Mouse (Mus musculus): ENCODE results near the gene Kcnh6.
A peak's percentile ranks its signal among the peaks of the same experiment; 100 is the strongest.
"Not testable (repeated sequence)": the region's sequence is repeated elsewhere in the genome, so short reads cannot be mapped to it uniquely, and the experiment has no call there.

Kcnh6 gene

DNA sequence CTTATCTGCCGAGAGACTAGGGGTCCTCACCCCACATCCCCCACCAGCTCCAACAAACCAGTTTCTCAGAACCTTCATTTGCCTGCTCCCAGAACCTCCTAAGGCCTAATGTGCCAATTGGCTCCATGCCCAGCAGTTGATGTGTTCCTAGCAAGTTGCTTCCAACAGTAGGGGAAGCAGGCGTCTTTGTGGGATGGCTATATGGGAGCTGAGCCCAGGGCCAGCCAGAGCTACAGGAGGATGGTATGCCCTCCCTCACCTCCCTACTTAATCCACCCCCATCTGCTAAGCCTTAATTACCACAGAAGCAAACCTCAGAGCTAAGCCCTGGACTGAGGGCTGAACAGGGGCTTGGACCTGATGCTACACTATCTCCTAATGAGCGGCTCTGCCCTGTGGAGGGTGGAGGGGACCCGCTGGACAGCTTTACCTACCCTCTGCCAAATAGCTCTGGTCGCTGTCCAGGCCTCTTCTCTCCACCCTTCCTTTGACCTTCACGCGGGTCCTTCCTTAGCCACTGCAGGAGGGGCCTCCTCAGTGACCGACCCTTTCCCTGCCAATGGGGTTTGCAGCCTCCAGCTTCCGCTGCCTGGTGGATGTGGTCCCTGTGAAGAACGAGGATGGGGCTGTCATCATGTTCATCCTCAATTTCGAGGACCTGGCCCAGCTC is 5.8 kb downstream of the Kcnh6 start:
- DNase-seq (ENCODE audit: low spot score): no peak

DNA sequence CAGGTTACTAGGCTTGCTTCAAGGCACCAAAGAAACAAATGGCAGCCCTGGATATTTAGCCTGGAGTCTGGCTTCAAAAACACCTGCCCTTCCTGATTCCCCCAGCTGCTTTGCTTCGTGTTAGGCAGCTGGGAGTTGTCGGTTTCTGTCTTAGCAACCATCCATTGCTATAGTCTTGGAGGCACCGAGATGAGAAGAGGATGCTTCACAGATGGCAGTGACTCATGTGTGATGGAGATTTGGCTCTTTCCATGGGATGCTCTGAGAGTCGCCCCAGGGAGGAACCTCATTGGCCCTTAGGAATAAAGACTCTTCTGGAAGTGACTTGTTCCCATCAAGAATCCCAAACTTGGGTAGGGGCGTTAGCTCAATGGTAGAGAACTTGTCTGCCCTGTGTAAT is 8.5 kb downstream of the Kcnh6 start:
- no peak for DNase-seq (ENCODE audit: low spot score)

DNA sequence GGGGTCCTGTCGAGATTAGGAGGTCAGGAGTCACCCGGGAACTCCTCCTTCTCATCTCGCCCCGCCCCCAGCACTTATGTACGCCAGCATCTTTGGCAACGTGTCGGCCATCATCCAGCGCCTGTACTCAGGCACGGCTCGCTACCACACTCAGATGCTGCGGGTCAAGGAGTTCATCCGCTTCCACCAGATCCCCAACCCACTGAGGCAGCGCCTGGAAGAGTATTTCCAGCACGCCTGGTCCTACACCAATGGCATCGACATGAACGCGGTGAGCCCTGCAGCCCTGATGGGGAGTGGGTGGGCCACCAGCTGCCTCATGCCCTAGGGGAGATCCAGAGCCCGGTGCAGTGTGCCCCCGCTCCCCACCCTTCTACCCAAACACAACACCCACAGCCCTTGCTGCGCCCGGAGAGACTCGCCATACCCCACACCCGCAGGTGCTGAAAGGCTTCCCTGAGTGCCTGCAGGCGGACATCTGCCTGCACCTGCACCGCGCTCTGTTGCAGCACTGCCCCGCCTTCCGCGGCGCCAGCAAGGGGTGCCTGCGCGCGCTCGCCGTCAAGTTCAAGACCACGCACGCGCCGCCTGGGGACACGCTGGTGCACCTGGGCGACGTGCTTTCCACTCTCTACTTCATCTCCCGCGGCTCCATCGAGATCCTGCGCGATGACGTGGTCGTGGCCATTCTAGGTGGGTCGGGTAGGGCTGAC is 12.3 kb downstream of the Kcnh6 start:
- no peak for DNase-seq (ENCODE audit: low spot score)

DNA sequence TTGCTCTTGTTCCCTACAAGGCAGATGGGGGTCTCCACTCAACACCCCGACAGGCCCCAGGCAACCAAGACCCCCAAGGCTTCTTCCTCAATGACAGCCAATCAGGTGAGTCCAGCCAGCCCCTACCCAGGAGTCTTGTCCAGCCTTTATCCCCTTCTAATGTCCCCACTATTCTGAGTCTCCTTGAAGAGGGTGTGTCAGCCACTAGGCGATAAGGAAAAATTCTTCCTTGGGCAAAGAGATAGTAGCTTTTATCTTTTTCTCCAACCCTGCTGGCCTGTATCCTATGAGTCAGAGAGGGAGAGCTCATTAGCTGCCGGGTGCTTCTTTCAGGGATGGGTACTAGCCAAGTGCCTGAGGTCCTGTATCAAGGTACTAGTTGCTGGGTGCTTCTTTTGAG is 17.9 kb downstream of the Kcnh6 start:
- no peak for DNase-seq (ENCODE audit: low spot score)

DNA sequence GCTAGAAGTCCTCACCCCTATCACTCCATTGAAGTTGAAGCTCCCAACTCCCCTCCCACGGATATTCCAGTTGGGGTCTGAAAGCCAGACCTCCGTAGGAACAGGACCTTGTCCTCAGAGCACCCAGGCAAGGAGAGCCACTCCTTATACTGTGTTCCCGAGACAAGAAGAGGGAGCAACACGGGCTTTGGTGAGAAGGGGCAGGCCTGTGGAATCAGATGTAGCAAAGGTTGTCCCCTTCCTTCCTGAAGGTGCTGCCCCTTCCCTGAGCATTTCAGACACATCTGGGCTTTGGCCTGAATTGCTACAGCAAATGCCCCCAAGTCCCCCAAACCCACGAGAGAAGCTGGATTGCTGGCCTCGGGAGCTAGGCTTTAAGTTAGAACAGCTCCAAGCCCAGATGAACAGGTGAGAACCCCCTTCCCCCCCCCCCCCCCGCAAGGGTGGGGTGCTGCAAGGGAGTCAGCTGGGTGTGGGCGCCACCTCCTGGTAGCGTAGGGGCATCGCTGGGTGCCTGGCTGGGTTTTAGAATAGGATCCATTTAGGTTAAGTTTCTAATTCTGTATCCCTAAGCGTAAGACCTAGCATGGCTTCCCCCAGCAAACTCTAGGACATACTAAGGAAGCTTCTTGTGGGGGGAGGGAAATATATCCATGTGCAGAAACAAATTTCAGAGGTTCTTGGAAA is 18.7 kb downstream of the Kcnh6 start:
- peak; percentile 32 for DNase-seq (ENCODE audit: low spot score)

DNA sequence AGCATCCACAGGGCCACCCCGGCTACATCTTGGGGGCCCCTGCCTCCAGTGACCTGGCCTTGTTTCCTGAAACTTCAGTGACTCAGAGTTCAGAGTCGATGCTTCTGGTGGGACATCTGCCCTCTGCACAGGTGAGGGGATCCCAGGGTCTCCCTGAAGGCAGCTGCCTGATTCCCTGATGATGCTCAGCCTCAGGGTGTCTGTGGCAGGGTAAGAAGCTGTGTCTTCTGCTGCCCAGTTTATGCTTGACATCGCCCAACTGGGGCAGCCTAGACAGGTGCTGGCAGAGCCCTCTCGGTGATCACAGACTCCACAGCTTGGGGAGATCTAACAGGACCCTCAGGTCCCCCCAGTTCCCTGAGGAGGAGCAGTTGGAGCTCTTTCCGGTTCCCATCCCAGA is 19.7 kb downstream of the Kcnh6 start:
- no peak for DNase-seq (ENCODE audit: low spot score)

DNA sequence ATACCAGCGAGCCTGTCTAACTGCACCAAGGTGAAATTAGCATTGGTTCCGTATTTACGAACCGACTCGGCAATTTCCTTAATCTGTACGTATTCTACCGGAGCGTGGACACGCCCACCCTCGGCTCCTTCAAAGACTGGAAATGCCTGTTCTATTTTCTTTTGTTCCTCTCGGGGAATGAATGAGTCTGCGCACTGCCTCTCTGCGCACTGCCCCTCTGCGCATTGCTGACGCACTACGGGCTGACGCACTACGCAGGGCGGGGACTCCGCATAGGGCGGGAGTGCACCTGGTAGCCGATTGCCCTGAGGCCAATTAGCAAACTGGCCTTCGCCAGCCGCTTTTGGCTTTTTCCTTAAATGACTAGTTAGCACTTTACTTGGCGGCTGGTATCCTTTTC is 24.1 kb downstream of the Kcnh6 start:
- DNase-seq (ENCODE audit: low spot score): not testable (repeated sequence)

DNA sequence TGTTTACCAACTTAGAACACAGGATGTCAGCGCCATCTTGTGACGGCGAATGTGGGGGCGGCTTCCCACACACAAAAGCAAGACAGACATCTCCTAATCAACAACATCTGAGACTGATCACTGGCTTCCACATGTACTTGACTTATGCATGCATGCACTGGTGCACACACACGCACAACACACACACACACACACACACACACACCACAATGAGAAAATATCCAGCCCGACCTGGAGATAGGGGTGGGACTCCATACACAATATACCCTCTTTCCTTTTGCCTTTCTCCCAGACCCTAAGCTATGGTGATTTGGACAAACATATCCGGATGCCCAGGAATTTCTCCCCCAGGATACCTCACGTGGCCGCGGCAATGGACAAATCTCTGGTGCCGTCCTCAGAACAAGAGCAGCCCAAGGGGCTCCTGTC is 25.6 kb downstream of the Kcnh6 start:
- DNase-seq (ENCODE audit: low spot score): peak; percentile 42

DNA sequence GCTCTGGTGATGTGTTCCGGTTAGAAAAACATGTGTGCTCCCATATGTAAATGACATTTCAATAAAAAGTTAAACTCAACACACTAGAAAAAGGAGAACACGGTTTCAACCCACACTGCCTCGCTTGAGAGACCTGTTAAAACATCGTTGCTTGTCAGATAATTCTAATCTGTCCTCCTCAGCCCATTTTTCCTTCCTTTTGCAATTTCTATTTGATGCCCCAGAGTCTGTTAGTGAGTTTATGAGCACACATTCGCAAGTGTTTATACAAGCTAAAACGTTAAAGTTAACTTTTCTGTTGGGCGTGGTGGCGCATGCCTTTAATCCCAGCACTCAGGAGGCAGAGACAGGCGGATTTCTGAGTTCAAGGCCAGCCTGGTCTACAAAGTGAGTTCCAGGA is 27.1 kb downstream of the Kcnh6 start:
- DNase-seq (ENCODE audit: low spot score): no peak

DNA sequence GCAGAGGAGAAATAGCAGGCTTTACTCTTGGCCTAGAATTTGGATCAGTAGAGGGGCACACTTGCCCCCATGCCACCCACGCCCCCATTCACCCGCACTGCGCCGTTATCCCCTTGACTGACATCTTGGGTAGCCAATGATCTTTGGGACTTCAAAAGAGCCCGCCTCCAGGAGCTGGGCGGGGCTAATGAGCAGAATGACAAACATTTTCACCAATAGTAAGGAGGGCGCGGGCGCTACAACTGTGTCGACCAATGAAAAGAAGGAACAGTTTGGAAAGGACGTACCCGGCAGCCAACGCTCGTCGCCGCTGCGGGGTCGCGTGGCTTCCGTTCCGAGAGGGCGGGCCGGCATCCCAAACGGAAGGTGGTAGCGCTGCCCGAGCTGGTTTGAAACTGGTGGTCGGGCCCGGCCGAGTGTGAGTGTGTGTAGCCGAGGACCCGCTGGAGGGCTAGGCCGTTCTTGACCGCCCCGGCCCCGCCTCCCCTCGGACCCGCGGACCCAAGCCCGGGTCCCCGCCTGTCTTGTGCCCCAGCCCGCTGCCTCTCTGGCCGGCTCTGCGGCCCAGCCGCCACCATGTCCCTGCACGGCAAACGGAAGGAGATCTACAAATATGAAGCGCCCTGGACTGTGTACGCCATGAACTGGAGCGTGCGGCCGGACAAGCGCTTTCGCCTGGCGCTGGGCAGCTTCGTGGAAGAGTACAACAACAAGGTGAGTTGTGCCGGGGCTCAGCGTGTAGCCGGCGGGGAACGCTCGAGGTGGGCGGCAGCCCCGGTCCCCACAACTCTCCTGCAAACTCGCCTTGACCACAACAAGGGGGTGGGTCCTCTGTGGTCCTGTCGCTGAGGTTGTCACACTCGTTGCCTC is 28.9 kb downstream of the Kcnh6 start, which contains the start of gene Dcaf7:
Gene Dcaf7, plus strand, starts transcription at position 325 of the 870 bp plus-strand sequence.
- peak; percentile 97 for DNase-seq (ENCODE audit: low spot score)

DNA sequence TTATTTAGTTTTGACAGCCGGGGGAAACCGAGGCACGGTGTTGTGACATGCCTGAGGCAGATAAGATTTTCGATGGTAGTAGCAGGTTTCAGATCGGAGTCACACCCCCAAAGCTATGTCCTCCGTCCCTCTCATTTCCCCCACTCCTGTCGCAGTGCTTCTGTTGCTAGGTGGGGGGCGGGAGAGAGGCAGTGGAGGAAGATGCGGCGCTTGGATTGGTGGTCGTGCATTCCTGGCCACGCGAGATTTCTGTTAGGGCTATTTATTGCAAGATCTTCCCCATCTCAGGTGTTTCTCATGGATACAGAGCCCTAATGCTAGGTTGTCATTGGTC is 29.5 kb downstream of the Kcnh6 start:
- peak; percentile 57 for DNase-seq (ENCODE audit: low spot score)

DNA sequence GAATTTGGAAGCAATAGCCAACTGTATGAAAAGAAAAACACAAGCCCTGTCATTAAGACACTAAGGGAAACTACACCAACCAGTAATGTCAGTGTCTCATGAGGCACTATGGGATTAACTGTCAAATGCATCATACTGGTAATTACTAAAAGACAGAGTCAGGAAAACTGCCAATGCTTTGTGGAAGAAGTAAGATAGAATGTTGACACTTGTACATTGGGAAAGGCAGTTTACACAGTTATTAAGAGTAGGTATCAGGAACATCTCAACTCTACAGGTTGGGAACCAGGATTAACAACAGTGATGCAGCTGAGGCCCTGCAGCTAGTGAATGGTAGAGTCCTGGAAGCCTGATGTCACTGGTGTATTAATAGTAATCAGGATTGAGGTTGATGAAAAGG is 36.4 kb downstream of the Kcnh6 start:
- DNase-seq (ENCODE audit: low spot score): no peak

DNA sequence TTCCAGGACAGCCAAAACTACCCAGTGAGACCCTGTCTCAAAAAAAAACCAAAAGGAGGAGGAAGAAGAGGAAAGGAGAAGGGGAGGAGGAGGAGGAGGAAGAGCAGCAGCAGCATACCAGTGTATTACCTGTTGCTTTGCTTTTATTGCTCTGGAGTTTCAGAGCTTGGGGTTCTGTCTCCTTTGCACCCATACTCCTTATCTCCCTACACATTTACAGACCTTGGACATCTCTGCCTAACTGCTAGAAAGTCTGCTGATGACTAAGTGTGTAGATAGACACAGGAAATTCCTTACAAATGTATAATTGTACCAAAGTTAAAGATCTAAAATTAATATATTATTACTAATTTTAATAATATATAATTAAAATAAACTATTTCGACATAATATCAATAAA is 37.3 kb downstream of the Kcnh6 start:
- no peak for DNase-seq (ENCODE audit: low spot score)

DNA sequence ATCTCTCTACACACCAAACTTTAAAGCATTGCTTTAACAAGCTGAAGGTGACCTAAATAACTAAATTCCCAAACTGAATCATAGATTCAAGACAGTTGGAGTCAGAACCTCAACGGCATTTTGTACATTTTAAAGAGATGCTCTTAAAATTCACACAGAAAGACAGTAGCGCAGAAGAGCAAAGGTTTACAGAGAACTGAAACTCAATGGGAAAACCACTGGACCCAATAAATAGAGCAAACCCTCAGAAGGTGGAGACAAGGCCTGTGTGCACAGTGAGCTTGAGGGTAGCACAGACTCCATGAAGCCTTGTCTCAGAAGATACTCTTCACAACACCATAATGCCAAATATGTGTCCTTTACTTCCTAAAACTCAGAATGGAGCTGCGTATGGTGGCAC is 37.9 kb downstream of the Kcnh6 start:
- no peak for DNase-seq (ENCODE audit: low spot score)

DNA sequence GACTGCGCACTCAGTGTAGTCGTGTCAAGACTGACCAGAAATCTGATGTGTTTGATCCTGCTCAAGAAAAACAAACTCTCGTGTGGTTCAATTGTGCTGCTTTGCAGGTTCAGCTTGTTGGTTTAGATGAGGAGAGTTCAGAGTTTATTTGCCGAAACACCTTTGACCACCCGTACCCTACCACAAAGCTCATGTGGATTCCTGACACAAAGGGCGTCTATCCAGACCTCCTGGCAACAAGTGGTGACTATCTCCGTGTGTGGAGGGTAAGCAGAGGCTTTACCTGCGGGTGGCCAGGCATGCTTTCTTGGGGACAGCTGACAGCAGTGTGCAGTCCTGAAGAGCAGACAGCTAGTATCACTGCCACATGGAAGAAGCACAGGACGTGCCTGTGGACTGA is 38.7 kb downstream of the Kcnh6 start:
- peak; percentile 78 for DNase-seq (ENCODE audit: low spot score)

DNA sequence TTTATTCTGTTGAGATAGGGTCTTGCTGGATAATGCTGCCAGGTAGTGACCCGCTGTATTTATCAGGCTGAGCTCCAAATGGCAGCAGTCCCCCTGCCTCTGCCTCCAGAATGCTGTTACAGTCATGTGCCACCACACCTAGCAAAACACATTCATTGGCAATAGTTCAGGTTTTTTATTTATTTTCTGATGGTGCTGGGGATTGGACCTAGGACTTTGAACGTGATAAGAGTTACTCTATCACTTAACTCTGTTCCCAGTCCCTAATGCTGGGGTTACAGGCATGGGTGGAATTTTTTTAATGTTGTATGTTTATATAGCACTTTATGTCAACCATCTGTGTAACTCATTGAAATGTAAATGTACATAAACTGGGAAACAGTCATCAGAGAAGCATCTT is 46.0 kb downstream of the Kcnh6 start:
- no peak for DNase-seq (ENCODE audit: low spot score)

DNA sequence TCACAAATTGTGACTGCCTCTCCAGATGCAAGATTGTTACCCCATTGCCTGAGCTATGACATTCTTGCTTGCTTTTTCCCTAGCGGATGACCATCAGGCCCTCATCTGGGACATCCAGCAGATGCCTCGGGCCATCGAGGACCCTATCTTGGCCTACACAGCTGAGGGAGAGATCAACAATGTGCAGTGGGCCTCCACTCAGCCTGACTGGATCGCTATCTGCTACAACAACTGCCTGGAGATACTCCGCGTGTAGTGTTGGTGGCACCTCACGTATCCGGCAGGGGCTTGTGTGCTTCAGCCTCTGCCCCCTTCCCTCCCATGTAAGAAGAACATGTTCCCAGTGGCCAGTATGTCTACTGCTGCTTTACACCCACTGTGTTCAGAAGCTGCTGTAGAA is 46.7 kb downstream of the Kcnh6 start:
- no peak for DNase-seq (ENCODE audit: low spot score)

DNA sequence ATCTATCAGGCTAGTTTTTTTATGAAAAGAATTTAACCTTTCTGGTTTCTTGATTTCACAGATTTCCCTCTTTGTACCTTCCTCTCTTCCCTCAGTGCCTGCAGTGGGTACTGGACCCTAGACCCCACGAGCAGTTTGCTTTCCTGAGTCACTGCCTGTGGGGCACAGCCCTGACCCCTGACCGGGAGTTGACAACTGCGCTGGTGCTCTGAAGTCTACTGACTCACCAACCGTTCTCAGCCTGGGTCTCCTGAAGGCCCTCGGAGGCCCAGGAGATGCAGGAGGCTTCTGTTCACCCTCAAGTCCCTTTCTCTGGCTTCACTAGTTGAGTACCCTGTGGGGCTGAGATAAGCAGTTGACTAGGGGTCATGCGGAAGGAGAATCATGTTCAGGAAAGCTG is 47.4 kb downstream of the Kcnh6 start:
- DNase-seq (ENCODE audit: low spot score): no peak

DNA sequence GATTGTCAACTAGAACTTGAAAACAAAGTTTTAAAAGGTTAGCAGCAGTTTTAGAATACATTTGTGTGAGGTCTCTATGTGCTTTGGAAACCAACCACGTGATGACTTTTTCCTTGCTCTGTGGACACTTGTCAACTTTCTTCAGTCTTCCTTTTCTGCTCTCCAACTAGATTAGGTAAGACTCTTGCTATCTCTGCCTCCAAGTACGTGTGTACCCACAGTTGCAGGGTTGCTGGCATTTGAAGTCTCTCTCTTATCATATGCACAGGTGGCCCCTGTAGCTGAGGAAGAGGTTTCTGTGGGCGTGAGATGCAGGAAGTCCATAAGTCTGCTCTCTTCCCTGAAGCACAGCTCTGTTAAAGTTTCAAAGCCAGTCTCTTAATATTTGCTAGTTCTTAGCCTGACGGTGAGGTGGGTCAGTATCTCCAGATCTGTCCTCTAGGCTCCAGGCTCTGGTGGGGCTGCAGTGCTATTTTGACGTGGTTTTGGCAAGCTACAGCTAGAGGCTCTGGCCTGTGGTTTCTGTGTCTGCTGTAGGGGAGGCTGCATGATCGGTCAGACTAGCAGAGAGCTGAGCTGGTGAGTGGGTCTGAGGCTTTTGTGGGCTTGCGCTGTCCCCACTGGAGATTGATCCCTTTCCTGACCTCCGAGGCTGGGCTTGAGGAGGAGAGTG is 49.0 kb downstream of the Kcnh6 start:
- no peak for DNase-seq (ENCODE audit: low spot score)

DNA sequence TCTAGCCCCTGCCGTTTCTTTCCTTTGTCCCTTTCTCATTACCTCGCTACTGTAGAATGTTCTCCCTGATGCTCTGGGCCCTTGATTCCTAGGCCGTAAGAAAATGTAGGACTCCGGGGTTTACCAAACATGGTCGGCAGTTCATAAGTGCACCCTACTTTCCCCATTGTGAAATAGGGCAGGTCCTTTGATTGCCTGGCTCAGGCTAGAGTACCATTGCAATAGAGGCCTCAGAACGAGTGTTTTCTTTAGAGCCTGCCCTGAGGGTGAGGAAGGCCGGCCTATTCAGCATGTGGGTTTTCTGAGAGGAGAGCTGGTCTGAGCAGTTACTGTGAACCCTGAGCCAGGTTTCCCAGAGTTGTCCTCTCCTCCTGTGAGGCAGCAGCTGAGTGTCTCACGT is 50.1 kb downstream of the Kcnh6 start:
- no peak for DNase-seq (ENCODE audit: low spot score)

DNA sequence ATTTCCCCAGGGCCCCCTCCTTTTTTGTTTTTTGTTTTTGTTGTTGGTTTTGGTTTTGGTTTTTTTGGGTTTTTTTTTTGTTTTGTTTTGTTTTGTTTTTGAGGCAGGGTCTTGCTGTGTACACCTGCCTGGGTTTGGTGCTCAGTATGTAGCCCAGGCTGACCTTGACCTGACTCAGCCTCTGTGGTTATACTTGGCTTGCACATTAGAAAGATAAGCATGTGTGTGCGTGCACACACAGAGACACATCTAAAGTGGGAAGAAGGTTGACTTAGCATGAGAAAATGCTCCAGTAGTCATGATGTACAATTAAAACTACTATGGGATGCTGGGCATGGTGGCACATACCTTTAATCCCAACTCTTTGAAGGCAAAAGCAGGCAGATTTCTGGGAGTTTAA is 52.6 kb downstream of the Kcnh6 start:
- DNase-seq (ENCODE audit: low spot score): no peak

DNA sequence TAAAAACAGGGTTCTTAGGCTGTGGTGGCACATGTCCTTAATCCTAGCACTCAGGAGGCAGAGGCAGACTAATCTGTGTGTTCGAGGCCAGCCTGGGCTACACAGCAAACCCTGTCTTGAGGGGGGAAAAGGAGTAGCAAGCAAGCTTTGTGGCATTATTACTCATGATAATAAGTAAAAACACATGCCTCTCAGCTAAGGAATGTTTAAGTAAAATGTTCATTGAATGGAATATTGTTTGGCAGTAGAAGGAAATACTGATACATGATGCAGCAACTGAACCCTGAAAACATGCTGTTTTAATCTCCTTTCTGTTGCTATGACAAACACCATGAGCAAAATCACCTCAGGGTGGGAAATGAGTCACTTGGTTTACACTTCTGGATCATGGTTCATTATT is 53.4 kb downstream of the Kcnh6 start:
- no peak for DNase-seq (ENCODE audit: low spot score)

Data from yolk sac, embryonic 10.5 days (tissue).